Mouse (Mus musculus): Measurements from ENCODE around the gene Tnni3.

DNA sequence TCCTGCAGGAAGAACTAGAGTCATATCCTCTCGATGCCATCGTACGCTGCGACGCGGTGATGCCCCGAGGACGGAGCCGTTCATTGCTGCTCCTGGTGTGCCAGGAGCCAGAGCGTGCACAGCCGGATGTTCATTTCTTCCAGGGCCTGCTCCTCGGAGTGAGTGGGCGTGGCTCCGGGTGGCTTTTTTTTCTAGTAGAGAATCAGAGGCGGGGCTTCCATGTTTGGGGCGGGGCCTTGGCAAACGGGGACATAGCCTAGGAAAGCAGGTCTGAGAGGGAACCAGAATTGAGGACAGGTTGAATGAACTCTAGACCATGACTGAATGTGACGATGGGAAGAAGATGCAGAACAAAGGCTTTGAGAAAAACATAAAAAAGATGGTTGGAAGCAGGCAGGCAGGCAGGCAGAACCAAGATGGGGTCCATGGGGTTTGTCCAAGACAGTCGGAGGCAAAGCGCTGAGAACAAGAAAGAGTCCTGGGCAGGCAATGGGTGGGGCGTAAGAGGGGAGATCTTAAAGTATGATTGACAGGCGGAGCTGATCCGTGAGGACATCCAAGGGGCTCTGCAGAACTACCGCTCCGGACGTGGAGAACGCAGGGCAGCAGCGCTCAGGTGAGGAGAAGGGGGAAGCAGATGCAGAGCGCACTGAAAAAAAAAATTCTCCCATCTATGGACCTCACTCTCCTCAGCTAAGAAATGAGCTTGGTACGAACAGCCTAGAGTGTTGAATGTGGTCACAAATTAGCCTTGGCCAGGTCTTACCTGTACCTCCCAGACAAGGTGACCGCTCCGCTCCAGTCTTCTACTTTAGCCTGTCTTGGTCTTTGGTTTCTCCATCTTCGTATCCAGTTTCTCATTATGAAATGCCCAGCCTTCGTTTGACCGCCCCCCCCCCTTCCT is 53.5 kb downstream of the Tnni3 start:
- TF ChIP-seq EP300 (IDR thresholded peaks at IDR 0.05; ENCODE audit: low read depth), result no peak
- no peak for TF ChIP-seq CTCF (IDR thresholded peaks at IDR 0.05; ENCODE audit: low read depth)
